Mouse (Mus musculus): ENCODE data around the gene Ccpg1. TPM values are rescaled to one million over a fixed set of nuclear protein-coding genes. Genes with fewer than 3 reads are reported as not detected.

Gene Ccpg1
- polyA plus RNA-seq (2016; fragmentation: Nextera tagmentation; extraction: Ambion mirVana): 14.1 and 17.1 TPM in 2 replicates

- H3K27ac ChIP-seq (replicated peaks): peak within 1 kb of the TSS; percentile 78
These were observed at the start of gene Ccpg1, which contains the start of gene Ccpg1os for GRCm38 (mm10) chr9:72985250-72986220. Gene Ccpg1 (plus strand): TSS chr9:72985429. Gene Ccpg1os (minus strand): TSS chr9:72985382.

GRCm38 (mm10) chr9:72936301-72936700, 48.9 kb upstream of the Ccpg1 start:
- Histone ChIP-seq H3K27me3 (replicated peaks; ENCODE audit: low read depth, poor library complexity, severe bottlenecking) (no peaks in the 10 kb centered on the region), H3K36me3 (replicated peaks) (peaks cover 42% of the 10 kb centered on the region), H3K4me3 (no peak overlapping the region), H3K27ac (replicated peaks) (no peak overlapping the region), H3K9me3 (no peaks in the 10 kb centered on the region), H3K4me1 (no peaks in the 10 kb centered on the region)
- WGBS: 75% methylated on average over 2 of the region's 2 CpGs
- no peak for DNase-seq (ENCODE audit: low spot score)

More at GRCm38 (mm10) chr9:72985250-72986220, at the start of gene Ccpg1, which contains the start of gene Ccpg1os:
- WGBS: under 1% methylated on average over 88 of the region's 88 CpGs
- no peaks in the 10 kb centered on the region for H3K36me3 ChIP-seq (replicated peaks)
- peak; percentile 98 for DNase-seq (ENCODE audit: low spot score)
- no peaks in the 10 kb centered on the region for H3K9me3 ChIP-seq
- no peaks in the 10 kb centered on the region for H3K27me3 ChIP-seq (replicated peaks; ENCODE audit: low read depth, poor library complexity, severe bottlenecking)
- H3K4me1 ChIP-seq: peaks cover 13% of the 10 kb centered on the region
- H3K4me3 ChIP-seq: peak within 1 kb of the TSS; percentile 81

- DNase-seq (ENCODE audit: low spot score): no peak
- Histone ChIP-seq H3K9me3 (peaks cover 7% of the 10 kb centered on the region; the same call in 1 of the 2 replicates), H3K36me3 (replicated peaks) (peaks cover 52% of the 10 kb centered on the region), H3K4me1 (no peaks in the 10 kb centered on the region), H3K27ac (replicated peaks) (no peak overlapping the region), H3K4me3 (no peak overlapping the region), H3K27me3 (replicated peaks; ENCODE audit: low read depth, poor library complexity, severe bottlenecking) (no peaks in the 10 kb centered on the region)
- WGBS: 62% methylated on average over 3 of the region's 3 CpGs
These were observed 41.8 kb upstream of the Ccpg1 start for GRCm38 (mm10) chr9:72943424-72943823.

- WGBS: 90% methylated on average over 13 of the region's 13 CpGs
- H3K27ac ChIP-seq (replicated peaks): no peak overlapping the region
- no peaks in the 10 kb centered on the region for H3K4me1 ChIP-seq
- no peak overlapping the region for H3K4me3 ChIP-seq
- H3K27me3 ChIP-seq (replicated peaks; ENCODE audit: low read depth, poor library complexity, severe bottlenecking): no peaks in the 10 kb centered on the region
- DNase-seq (ENCODE audit: low spot score): no peak
- H3K36me3 ChIP-seq (replicated peaks): peaks cover 52% of the 10 kb centered on the region
- H3K9me3 ChIP-seq: peaks cover 7% of the 10 kb centered on the region; the same call in 1 of the 2 replicates
These were observed 40.9 kb upstream of the Ccpg1 start for GRCm38 (mm10) chr9:72944286-72944685.

GRCm38 (mm10) chr9:72947010-72947409, 38.2 kb upstream of the Ccpg1 start:
- no peak for DNase-seq (ENCODE audit: low spot score)

GRCm38 (mm10) chr9:72949572-72949971, 35.7 kb upstream of the Ccpg1 start:
- no peaks in the 10 kb centered on the region for H3K27me3 ChIP-seq (replicated peaks; ENCODE audit: low read depth, poor library complexity, severe bottlenecking)
- peaks cover 7% of the 10 kb centered on the region; the same call in 1 of the 2 replicates for H3K9me3 ChIP-seq
- no peak overlapping the region for H3K4me3 ChIP-seq
- no peaks in the 10 kb centered on the region for H3K4me1 ChIP-seq
- peaks cover 32% of the 10 kb centered on the region for H3K36me3 ChIP-seq (replicated peaks)
- DNase-seq (ENCODE audit: low spot score): no peak
- no peak overlapping the region for H3K27ac ChIP-seq (replicated peaks)
- 76% methylated on average over 7 of the region's 7 CpGs for WGBS

More at GRCm38 (mm10) chr9:72947010-72947409, 38.2 kb upstream of the Ccpg1 start:
- H3K4me1 ChIP-seq: no peaks in the 10 kb centered on the region
- H3K4me3 ChIP-seq: no peak overlapping the region
- H3K27ac ChIP-seq (replicated peaks): no peak overlapping the region
- peaks cover 7% of the 10 kb centered on the region; the same call in 1 of the 2 replicates for H3K9me3 ChIP-seq
- WGBS: 93% methylated on average over 1 of the region's 1 CpGs
- H3K27me3 ChIP-seq (replicated peaks; ENCODE audit: low read depth, poor library complexity, severe bottlenecking): no peaks in the 10 kb centered on the region
- peaks cover 52% of the 10 kb centered on the region for H3K36me3 ChIP-seq (replicated peaks)

GRCm38 (mm10) chr9:72954746-72955145, 30.5 kb upstream of the Ccpg1 start:
- peaks cover 14% of the 10 kb centered on the region for H3K4me1 ChIP-seq
- no peak overlapping the region for H3K4me3 ChIP-seq
- H3K36me3 ChIP-seq (replicated peaks): no peaks in the 10 kb centered on the region
- H3K27me3 ChIP-seq (replicated peaks; ENCODE audit: low read depth, poor library complexity, severe bottlenecking): no peaks in the 10 kb centered on the region
- H3K9me3 ChIP-seq: no peaks in the 10 kb centered on the region
- H3K27ac ChIP-seq (replicated peaks): no peak overlapping the region
- 62% methylated on average over 2 of the region's 2 CpGs for WGBS
- peak; percentile 47 for DNase-seq (ENCODE audit: low spot score)

GRCm38 (mm10) chr9:72955546-72955945, 29.7 kb upstream of the Ccpg1 start:
- peak; percentile 66 for DNase-seq (ENCODE audit: low spot score)

GRCm38 (mm10) chr9:72958521-72959450, 26.4 kb upstream of the Ccpg1 start, which contains the start of the genes Dyx1c1 and Gm44503:
Gene Dyx1c1 (plus strand): TSS chr9:72958785.
Gene Gm44503 (plus strand): TSS chr9:72958852.
- H3K4me1 ChIP-seq: peaks cover 14% of the 10 kb centered on the region
- H3K4me3 ChIP-seq: peak within 1 kb of the TSS; percentile 79
- H3K9me3 ChIP-seq: no peaks in the 10 kb centered on the region
- no peaks in the 10 kb centered on the region for H3K27me3 ChIP-seq (replicated peaks; ENCODE audit: low read depth, poor library complexity, severe bottlenecking)
- peak within 1 kb of the TSS; percentile 83 for H3K27ac ChIP-seq (replicated peaks)
- 2% methylated on average over 43 of the region's 43 CpGs for WGBS
- no peaks in the 10 kb centered on the region for H3K36me3 ChIP-seq (replicated peaks)
- DNase-seq (ENCODE audit: low spot score): peak; percentile 92

More at GRCm38 (mm10) chr9:72955546-72955945, 29.7 kb upstream of the Ccpg1 start:
- H3K27me3 ChIP-seq (replicated peaks; ENCODE audit: low read depth, poor library complexity, severe bottlenecking): no peaks in the 10 kb centered on the region
- peaks cover 14% of the 10 kb centered on the region for H3K4me1 ChIP-seq
- no peaks in the 10 kb centered on the region for H3K36me3 ChIP-seq (replicated peaks)
- no peak overlapping the region for H3K4me3 ChIP-seq
- no peak overlapping the region for H3K27ac ChIP-seq (replicated peaks)
- no peaks in the 10 kb centered on the region for H3K9me3 ChIP-seq
- 18% methylated on average over 1 of the region's 1 CpGs for WGBS

GRCm38 (mm10) chr9:72961346-72961745, 23.9 kb upstream of the Ccpg1 start:
- 81% methylated on average over 8 of the region's 8 CpGs for WGBS
- Histone ChIP-seq H3K4me1 (peaks cover 14% of the 10 kb centered on the region), H3K27me3 (replicated peaks; ENCODE audit: low read depth, poor library complexity, severe bottlenecking) (no peaks in the 10 kb centered on the region), H3K36me3 (replicated peaks) (no peaks in the 10 kb centered on the region), H3K4me3 (no peak overlapping the region), H3K9me3 (no peaks in the 10 kb centered on the region), H3K27ac (replicated peaks) (no peak overlapping the region)
- DNase-seq (ENCODE audit: low spot score): no peak

- Histone ChIP-seq H3K9me3 (no peaks in the 10 kb centered on the region), H3K4me3 (no peak overlapping the region), H3K27ac (replicated peaks) (no peak overlapping the region), H3K27me3 (replicated peaks; ENCODE audit: low read depth, poor library complexity, severe bottlenecking) (no peaks in the 10 kb centered on the region), H3K36me3 (replicated peaks) (no peaks in the 10 kb centered on the region), H3K4me1 (peaks cover 14% of the 10 kb centered on the region)
- 76% methylated on average over 15 of the region's 15 CpGs for WGBS
- no peak for DNase-seq (ENCODE audit: low spot score)
These were observed 23.3 kb upstream of the Ccpg1 start for GRCm38 (mm10) chr9:72961959-72962358.

All from embryonic facial prominence, embryonic 10.5 days (tissue).